Mouse (Mus musculus) T-helper 1 cell (primary cell): Measurements from ENCODE around the gene Ctnnbl1.

Experiments used
- in situ Hi-C: fragments of 300-600 bp; cut with MboI, MseI; formaldehyde crosslinking; loops from one replicate; pipeline ENCODE4 v1.15.1; 2025; ENCODE audit warnings: high pct_unique_total_duplicates

Ctnnbl1 gene

DNA sequence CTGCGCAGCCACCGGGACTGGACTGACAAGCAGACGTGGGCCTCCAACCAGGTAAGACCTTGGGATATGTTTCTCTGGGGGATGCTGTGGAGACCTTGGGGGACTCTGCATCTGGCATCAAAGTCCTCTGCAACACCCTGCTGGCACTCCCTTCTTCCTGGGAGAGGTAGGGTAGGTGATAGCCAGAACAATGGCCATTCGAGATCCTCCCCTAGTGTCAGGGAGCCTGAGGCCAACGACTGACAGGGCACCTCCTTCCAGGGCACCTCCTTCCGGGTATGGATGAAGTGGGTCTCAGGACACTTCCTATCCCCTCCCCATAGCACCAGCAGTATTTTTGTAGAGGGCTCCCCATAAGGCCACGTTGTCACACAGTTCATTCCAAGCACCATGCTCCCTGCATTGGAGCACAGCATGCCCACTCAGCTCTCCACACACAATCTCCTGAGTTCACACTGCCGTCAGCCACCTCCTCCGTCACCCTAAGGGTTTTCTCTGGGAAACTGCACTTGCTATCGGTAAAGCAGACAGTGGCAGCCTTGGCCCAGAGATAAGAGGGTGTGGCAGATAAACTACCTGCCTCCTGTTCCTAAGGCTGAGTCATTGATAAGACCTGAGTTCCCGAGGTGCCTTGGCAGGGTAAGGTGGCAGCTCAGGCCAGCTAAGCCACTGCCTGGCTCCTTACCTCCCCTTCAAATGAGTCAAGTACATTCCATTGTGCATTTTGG lies 198.4 kb downstream of the Ctnnbl1 start:
- in situ Hi-C loops: no loop called here

DNA sequence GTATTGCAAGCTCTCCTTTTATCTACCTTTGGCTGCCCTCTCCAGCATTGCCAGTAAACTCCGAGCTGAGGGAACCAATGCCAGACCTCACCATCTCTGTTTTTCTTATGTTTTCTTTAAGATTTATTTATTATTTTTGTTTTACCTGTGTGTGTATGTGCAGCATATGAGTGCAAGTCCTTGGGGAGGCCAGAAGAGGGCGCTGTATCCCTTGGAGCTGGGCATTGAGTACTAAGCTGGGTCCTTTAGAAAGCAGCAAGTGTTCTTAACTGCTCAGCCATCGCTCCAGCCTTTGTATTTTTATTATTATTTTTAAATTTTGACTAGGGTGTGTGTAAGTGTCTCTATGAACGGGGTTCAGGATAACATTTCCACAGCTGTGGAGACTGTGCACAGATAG lies 199.5 kb downstream of the Ctnnbl1 start:
- in situ Hi-C loops: no loop called here

DNA sequence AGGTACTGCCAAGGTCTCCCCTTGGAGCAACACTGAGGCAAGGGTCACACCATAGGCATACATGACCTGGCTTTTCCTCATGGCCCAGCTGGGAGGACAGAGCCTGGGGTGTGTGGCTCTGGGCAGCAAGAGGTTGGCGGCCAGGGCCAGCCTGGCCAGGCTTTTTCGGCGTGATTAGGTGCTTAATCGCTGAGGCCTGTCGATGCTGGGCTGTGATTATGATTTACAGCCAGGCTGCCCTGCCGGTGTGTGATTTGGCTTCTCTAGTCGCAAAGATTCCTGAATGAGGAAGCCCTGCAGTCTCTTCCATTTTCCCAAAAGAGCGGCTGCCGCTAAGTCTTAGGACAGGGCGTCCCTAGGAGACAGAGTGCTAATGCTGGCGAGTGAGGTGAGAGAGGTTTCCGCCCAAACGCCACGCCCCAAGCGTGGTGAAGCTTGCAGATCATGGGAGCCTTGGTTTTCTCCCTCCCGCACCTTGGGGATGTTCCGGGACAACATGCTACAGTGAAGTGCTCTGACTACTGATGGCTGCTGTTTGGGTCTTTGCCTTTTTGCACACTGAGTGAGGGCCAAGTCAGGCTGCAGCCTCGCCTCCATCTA lies 203.5 kb downstream of the Ctnnbl1 start:
- in situ Hi-C loops: no loop called here
